Comparison of ENCODE assay signal across 13 mouse cellular contexts in the genomic region with DNA sequence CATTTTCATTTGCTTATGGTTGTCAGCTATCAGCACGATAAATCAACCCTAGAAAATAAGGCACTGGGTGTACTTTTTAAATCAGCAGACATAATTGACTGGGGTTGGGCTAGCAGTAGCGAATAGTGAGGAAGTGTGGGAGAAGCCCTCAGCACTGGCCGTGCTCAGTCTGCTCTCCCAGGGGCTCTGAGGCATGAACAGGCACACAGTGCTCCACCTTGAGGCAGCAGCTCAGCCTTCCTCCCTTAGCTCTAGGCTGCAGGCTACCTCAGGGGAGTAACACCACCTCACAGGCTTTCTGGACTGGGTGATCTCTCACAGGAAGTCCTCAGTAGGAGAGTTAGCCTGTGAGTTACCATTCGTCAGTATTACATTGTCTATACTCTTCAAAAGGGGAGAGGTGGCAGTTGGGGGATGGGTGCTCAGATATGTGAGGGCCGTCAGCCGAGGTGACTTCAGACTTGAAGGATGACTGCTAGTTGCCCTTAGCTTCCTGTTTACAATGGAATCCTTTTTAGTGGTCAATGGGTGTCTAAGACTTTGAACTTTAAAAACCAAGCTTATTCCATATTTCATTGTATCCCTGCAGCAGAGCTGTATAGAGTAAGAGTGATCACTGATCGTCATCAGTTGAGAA.
DNase-seq lines count a peak whose midpoint lies in the region; ATAC-seq and TF ChIP-seq lines count a peak whose summit lies in the region.
"Had no signal": no experiment of that assay in that cellular context is flagged by ENCODE, and none has a peak within 500 bp of the region (broad histone marks: within the 10 kb centered on the region; RNA-seq: fewer than 3 reads in every experiment).

No protein-coding gene starts in this region.

- H3K4me2 ChIP-seq in intestine, postnatal 0 days (replicated peaks; ENCODE audit: low read depth) = no peak overlapping the region
- H3K4me2 ChIP-seq in intestine, embryonic 15.5 days (replicated peaks) = no peak overlapping the region
- no peak overlapping the region for H3K4me2 ChIP-seq in neural tube, embryonic 13.5 days
- H3K4me2 ChIP-seq: liver, embryonic 11.5 days; neural tube, embryonic 12.5 days had no signal

- ATAC-seq in intestine, postnatal 0 days = no peak
- ATAC-seq in intestine, embryonic 15.5 days = no peak
- ATAC-seq in neural tube, embryonic 13.5 days (ENCODE audit: low read depth) = no peak

- WGBS in intestine, postnatal 0 days = 66% methylated on average over 7 of the region's 7 CpGs
- WGBS in intestine, embryonic 15.5 days = 53% methylated on average over 7 of the region's 7 CpGs
- WGBS in neural tube, embryonic 13.5 days = 73% methylated on average over 7 of the region's 7 CpGs

- no peaks in the 10 kb centered on the region for H3K4me1 ChIP-seq in intestine, postnatal 0 days (replicated peaks; ENCODE audit: control insufficient read depth, insufficient read depth, low read length)
- H3K4me1 ChIP-seq in intestine, embryonic 15.5 days (replicated peaks) = peaks cover 3% of the 10 kb centered on the region; the same call in 1 of the 2 replicates
- peaks cover 30% of the 10 kb centered on the region for H3K4me1 ChIP-seq in neural tube, embryonic 13.5 days (replicated peaks)

- no peaks in the 10 kb centered on the region for H3K27me3 ChIP-seq in intestine, postnatal 0 days (replicated peaks; ENCODE audit: control insufficient read depth, insufficient read depth, low read length)
- H3K27me3 ChIP-seq in intestine, embryonic 15.5 days (replicated peaks) = no peaks in the 10 kb centered on the region
- H3K27me3 ChIP-seq in neural tube, embryonic 13.5 days = no peaks in the 10 kb centered on the region
- H3K27me3 ChIP-seq: neural tube, embryonic 12.5 days had no signal

- peak; percentile 19; the same call in 1 of the 2 replicates for TF ChIP-seq CTCF in intestine, postnatal 0 days (IDR thresholded peaks at IDR 0.05; ENCODE audit: low read depth)

- no peak for DNase-seq in neural tube, embryonic 10.5 days (ENCODE audit: extremely low spot score, low spot score)
- DNase-seq in induced T-regulatory cell, adult 2 months (ENCODE audit: low read depth) = peak; percentile 21
- peak; percentile 34 for DNase-seq in thymus, postnatal 25 days
- DNase-seq in gastrocnemius, postnatal 4 days (ENCODE audit: low spot score in 2 of 2) = no peak
- DNase-seq in frontal cortex, postnatal 14 days (ENCODE audit: low spot score in 2 of 2) = no peak
- DNase-seq: cerebellum, adult 8-10 months; gastrocnemius, postnatal 36 days; right cerebral cortex, postnatal 14 days had no signal

- no peak overlapping the region for H3K9ac ChIP-seq in intestine, postnatal 0 days (ENCODE audit: low read depth, low read length)
- no peak overlapping the region for H3K9ac ChIP-seq in intestine, embryonic 15.5 days
- no peak overlapping the region for H3K9ac ChIP-seq in neural tube, embryonic 13.5 days
- H3K9ac ChIP-seq: neural tube, embryonic 12.5 days had no signal

- no peaks in the 10 kb centered on the region for H3K36me3 ChIP-seq in intestine, postnatal 0 days (ENCODE audit: control insufficient read depth, insufficient read depth)
- no peaks in the 10 kb centered on the region for H3K36me3 ChIP-seq in intestine, embryonic 15.5 days
- H3K36me3 ChIP-seq in neural tube, embryonic 13.5 days = 0 out of 2 replicates have a peak, but pooled peaks cover 5% of the 10 kb centered on the region
- H3K36me3 ChIP-seq: neural tube, embryonic 12.5 days had no signal

- no peak overlapping the region for H3K4me3 ChIP-seq in intestine, postnatal 0 days (ENCODE audit: low read depth, low read length)
- no peak overlapping the region for H3K4me3 ChIP-seq in intestine, embryonic 15.5 days (replicated peaks)
- H3K4me3 ChIP-seq in neural tube, embryonic 13.5 days = no peak overlapping the region
- H3K4me3 ChIP-seq: neural tube, embryonic 12.5 days had no signal

- H3K9me3 ChIP-seq in intestine, postnatal 0 days (ENCODE audit: control insufficient read depth) = no peaks in the 10 kb centered on the region
- H3K9me3 ChIP-seq in intestine, embryonic 15.5 days = no peaks in the 10 kb centered on the region
- no peaks in the 10 kb centered on the region for H3K9me3 ChIP-seq in neural tube, embryonic 13.5 days
- H3K9me3 ChIP-seq: neural tube, embryonic 12.5 days had no signal

- H3K27ac ChIP-seq in intestine, postnatal 0 days (ENCODE audit: low read depth, low read length) = no peak overlapping the region
- H3K27ac ChIP-seq in intestine, embryonic 15.5 days = no peak overlapping the region
- H3K27ac ChIP-seq in neural tube, embryonic 13.5 days (replicated peaks) = peak overlapping the region; percentile 13; the same call in 1 of the 2 replicates
- H3K27ac ChIP-seq: neural tube, embryonic 12.5 days had no signal

Comparison
In these comparisons a context has a peak if more than half of its experiments do, and no peak if none do; other contexts are left out.
1. DNase-seq: peak in induced T-regulatory cell, adult 2 months (single experiment) and thymus, postnatal 25 days (single experiment); none in neural tube, embryonic 10.5 days (single experiment), gastrocnemius, postnatal 4 days (0 of 2) and frontal cortex, postnatal 14 days (0 of 2).